Mouse (Mus musculus) megakaryocyte, adult 5-6 weeks (primary cell): ENCODE data around the gene Brox. TPM values are rescaled to one million over a fixed set of nuclear protein-coding genes. Genes with fewer than 3 reads are reported as not detected.
A peak's percentile ranks its signal among the peaks of the same experiment; 100 is the strongest.
"Not testable (repeated sequence)": the region's sequence is repeated elsewhere in the genome, so short reads cannot be mapped to it uniquely, and the experiment has no call there.

ENCODE experiments used
- ATAC-seq: 2 replicates; pipeline ENCODE4 v1.8.0; 2016; ENCODE audit warnings: mild to moderate bottlenecking, inconsistent platforms; ENCODE audit not compliant: poor library complexity, severe bottlenecking
- total RNA-seq, 2 experiments: library from RNA; stranded (forward) in 1 of 2; stranded (reverse) in 1 of 2; fragments of 153-499, 151-499 nt in 1 of 2; fragments of 221-1000, 200-1000 nt in 1 of 2; gene quantifications; 2 replicates each; pipeline versions ENCODE4 v1.2.3 to v1.2.4; 2015 to 2017

Brox gene
- total RNA-seq (2015): 35.1 and 44.4 TPM in 2 replicates
- 52.9 and 66.7 TPM in 2 replicates for total RNA-seq (2017)

DNA sequence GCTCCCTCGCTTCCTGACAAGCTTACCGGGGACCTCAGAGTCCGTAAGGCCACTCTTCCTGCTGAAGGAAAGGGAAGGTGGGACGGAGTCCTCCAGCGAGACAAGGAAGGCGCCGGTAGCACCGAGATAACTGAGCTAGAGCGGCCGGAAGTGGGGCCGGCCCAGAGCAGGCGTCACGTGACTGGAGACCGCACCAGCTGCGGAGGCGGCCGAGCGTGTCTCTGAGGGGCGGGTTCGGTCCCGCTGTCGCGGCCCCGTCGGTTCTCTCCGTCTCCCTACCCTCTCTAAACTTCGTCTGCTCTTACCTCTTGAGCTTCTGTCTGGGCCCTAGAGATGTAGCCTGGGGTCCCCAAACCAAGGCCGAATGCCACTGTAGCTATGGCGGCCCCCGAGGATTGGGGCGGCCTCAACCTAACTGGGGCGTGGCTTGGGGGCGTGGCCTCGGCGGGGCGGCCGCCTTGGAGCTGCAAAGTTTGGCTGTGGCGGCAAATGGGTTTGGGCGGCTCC is at the start of gene Brox:
Brox (minus strand) TSS at position 393 of the 507 bp plus-strand sequence.
- peak; percentile 72 for ATAC-seq

DNA sequence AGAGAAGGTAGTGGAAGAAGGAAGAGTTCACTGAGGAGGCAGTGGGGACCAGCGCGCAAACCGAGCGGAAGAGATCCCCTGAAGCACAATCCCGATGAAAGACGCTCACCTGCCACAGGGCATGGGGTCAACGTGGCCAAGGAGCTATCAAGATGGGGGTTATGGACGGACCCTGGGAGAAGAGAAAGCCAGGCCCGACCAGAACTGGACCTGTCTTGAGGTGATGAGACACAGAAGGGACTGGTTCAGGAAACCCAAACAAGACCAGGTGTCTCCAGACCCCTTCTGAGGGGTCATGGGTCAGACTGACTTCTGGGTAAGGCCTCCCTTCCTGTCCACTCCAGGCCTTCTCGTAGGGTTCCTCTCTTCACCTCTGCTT is 48.7 kb upstream of the Brox start:
- ATAC-seq: peak; percentile 1; the same call in 1 of the 2 replicates

DNA sequence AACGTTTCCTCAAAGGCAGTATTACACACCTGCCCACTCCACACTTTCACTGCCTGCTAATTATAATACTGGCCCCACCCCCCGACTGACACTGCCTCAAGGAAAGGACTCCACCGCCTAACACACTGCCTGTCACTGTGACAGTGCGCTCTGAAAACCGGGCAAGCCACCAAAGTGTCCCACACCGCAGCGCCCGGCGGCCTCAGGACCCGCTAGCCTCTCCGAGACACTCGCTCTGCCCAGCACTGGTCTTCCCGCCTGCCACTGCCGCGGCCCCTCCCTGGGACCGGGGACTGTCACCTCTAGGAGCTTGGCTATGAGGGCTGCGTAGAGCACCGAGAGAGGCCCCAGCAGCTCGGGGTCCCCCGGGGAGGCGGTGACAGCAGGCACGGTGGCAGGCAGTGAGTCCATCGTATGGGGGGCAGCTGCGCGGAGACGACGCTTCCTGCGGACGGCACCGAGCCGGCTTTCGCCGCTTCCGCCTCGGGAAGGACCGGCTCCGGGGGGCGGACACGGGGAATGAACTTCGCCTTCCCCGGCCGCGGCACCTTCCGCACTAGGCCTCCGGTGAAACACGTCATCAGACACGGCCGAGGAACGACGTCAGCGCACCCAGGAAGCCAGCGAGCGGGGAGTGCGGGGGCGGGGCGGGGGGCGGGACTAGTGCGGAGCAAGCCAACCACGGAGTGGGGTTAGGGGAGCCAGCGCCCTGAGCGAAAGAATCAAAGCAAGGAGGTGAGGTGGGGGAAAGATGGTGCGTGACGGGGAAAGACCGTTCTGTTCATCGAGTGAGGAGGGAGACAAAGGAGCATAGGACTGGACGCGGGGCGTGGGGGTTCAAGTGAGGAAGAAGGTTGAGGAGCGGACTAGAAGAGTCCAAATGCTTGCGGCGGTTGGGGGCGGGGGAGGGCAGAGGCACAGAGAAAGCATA is 48.1 kb upstream of the Brox start:
- ATAC-seq: peak; percentile 77

DNA sequence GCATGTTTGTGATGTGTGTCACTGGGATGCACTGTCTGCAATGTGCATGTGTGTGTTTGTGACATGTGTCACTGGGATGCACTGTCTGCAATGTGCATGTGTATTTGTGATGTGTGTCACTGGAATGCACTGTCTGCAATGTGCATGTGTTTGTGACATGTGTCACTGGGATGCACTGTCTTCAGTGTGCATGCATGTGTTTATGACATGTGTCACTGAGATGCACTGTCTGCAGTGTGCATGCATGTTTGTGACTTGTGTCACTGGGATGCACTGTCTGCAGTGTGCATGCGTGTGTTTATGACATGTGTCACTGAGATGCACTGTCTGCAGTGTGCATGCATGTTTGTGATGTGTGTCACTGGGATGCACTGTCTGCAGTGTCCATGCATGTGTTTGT is 45.8 kb upstream of the Brox start:
- ATAC-seq: not testable (repeated sequence)

DNA sequence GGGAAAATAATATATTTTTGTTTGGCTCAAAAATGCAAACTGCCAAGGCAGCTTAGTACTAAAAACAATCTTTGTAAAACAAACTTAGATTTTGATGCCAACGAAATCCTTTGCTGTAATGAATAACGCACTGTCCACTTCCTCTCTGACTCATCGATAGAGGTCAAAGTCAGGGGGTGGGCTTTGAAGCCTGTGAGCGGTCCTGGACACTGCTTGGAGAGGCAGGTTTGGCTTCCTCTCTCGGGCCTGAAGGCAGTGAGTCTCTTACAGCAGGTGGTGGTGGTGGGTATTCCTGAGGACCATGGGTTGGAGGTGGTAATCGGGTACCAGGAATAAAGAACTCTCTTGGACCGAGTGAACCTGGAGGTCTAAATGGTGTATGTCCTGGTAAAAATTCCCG is 30.1 kb upstream of the Brox start:
- ATAC-seq: no peak

DNA sequence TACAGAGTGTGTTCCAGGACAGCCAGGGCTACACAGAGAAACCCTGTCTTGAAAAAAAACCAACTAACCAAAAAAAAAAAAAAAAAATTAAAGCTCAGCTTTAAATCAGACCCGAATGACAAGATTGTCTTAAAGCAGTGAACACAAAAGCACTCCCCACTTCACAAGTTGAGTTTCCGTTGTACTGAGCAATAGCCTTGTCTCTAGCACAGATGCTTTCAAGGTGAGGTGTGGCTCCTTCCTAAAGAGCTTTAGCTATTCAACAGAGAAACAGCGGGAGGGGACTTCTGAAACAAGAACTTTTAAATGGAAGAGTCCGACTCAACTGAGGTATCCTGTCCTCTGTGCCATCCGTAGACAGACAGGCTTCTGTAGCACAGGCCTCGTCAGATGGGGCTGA is 27.4 kb upstream of the Brox start:
- ATAC-seq: no peak

DNA sequence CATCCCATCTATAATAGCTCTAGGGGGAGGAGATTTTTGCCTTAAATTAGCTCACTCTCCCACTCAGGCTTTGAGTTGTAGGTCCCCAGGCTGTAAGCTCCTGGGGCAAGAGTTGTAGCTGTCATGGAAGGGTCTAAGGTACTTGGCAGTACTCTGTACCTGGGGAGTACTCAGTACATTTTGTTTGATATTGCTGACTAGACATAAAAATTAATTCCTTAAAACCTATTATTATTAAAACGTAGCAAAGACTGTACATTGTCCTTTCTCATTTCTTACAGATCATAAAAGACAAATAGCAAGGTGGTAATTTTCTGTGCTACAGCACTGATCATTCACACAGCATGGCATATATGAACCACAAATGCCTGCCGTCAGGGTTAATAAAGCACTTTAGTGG is 26.9 kb upstream of the Brox start:
- no peak for ATAC-seq

DNA sequence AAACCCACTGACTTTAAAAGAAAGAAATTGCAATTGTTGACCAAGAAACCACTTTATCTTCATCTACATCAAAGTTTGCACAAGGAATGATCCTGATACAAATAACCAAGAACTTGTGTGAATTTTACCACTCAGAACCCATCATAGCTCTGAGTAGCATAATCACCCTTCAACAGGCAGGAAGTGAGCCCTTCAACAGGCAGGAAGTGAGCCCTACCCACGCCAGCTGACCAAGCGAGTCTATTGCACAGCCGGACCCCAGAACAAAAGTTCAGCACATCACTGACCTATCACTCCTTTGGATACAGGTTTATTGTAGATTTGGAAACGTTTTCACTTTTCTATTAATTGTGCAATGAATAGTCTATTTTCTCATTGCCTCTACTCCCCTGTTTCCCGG is 25.4 kb upstream of the Brox start:
- ATAC-seq: peak; percentile 60

DNA sequence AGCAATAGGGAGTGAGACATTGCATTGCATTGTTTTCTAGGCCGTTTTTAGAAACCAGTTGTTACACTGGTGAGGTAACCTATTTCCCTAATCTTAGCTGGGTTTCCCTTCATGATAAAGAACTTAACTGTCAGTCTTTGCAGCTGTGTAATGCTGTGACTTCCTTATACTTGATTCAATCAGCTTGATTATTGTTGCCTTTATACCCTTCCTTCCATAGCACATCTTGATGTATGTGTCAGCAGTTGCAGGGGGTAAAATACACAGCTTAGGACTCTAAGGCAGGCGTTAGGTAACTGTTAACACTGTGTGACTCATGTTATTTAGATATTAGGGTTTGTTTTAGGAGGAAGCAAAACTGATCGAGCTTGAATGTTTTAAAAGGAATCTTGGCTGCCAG is 23.6 kb upstream of the Brox start:
- ATAC-seq: peak; percentile 70

DNA sequence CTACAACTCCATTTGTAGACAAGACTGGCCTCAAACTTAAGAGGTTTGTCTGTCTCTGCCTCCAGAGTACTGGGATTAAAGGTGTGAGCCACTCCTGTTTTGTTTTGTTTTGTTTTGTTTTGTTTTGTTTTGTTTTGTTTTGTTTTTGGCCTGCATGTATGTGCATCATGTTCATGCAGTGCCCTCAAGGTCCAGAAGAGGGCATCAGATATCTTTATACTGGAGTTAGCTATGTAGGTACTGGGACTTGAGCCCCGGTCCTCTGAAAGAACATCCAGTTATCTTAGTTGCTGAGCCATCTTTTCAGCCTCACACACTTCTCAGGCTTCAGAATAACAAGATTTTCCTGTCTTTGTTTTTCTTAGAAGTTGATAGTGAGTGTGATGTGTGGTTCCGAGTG is 18.7 kb upstream of the Brox start:
- peak; percentile 58 for ATAC-seq

DNA sequence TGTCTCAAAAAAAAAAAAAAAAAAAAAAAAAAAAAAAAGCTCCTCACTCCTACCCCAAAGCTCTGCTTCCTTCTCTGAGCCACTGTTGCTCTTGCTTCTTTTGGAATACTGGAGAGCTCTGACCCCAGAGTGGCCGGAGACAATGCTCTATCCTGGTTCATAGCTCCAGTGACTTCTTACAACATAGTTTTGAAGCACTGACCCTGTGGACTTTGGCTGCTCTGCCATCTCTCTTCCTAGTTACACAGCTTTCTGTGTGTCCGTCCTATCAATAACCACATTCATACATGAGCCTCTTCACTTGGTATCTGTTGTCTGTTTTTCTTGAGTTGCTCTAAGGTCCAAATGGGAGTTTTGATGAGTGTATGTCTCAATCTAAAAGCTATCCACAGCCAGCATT is 15.0 kb upstream of the Brox start:
- ATAC-seq: no peak

DNA sequence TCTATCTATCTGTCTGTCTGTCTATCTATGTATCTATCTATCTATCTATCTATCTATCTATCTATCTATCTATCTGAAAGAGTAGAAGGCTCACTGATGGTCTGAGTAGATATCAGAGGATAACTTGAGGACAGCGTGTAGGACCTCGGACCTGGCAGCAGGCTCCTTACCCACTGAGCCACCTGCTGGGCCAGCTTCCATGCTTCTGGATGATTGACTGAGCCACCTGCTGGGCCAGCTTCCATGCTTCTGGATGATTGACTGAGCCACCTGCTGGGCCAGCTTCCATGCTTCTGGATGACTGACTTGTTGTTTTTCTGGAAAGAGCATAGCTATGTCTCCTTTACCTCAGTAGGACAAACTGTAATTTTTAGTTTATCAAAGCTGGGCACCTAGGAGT is 12.5 kb upstream of the Brox start:
- not testable (repeated sequence) for ATAC-seq

DNA sequence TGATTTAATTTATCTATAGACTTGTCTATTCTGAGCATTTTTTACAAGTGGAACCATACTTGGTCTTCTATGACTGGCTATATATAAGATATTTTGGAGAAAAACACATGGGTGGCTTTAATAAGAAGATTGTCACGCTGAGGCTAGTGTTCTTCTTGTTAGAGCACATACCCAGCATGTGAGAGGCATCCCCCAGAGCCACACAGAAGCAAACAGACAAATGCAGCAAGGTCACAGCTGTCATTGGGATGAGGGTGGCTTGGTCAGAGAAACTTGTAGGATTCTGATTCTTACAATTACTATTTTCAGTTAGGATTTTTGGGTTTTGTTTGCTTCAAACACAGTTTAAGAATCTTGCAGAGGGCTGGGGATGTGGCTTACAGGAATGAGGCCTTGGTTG is 11.4 kb upstream of the Brox start:
- no peak for ATAC-seq

DNA sequence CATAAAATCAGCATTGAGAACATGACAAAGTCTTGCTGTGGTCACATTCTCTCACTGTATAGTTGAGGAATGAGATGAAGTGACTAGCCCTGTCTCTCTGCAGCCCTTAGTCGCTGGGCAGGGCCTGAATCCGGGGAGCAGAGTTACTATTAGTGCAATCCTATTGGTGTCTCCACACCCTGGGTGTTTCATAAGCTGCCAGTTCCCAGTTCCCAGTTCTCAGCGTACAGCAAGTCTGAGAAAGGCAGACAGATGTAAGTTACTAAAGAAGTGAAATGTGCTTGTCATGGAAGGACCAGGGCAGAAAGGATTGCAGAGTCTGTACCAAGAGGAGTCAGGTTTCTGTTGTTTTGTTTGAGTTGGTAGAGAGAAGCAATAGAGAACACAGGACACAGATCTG is 10.5 kb upstream of the Brox start:
- peak; percentile 97 for ATAC-seq

DNA sequence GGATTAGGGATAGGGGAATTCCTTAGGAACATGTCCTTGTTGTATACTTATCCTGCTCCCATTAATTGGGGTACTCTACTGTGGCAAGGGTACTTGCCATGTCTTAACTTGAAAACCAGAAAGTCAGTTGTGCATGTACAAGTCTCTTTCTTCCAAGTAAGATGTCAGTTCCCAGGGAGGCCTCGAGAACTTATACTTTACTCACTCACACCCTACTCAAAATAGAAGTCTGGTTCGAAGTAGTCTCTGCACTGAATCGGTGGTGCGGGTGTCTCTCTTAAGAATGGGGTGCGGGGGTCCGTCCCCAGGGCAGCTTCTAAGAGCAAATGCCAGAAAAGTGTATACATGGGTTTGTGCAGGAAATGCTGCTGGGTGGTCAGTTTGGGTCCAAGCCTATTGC is 2.1 kb upstream of the Brox start:
- ATAC-seq: no peak

DNA sequence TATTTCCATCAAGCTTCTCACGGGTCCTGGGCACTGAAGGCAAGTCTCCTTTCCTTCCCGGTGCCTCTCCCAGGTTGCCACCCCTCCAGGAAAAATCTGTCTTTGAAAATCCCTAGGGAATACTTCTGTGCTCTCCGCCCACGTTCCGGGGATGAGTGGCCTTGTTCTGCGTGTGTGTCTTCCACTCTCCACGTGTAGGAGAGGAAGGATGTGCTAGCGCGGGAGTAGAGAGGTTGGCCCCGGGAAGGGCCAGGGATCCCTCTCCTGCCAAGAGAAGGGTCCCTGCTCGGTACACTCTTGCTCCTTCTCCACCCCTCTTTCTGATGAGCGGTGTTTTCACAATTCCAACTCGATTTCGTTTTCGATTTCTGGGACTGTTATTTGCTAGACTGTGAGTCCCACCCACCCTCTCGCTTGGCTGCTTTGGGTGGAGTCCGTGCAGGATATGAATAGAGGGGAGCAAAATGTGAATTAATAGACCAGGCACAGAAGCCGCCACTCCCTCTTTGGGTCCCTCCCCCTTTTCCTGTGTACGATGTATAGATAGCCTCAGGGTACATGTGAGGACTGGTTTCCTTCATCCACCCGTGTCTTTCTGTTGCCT is 919 bp upstream of the Brox start:
- ATAC-seq: peak; percentile 20

DNA sequence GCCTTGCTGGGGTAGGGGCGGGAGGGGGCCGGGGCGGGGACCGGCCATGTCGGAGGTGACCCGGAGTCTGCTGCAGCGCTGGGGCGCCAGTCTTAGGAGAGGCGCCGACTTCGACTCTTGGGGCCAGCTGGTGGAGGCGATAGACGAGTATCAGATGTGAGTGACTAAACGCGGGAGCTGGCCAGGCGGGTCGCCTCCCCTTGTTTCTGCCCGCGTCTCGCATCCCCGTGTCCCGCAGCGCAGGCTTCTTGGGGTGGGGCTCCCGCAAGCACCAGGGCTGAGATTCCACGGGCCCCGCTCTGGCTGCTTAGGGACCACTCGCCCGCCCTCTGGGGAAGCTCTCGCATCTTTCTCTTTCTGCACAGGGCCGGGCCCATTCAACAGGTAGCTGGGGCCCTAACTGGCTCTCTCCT is 410 bp upstream of the Brox start:
- ATAC-seq: no peak; the same call in 1 of the 2 replicates

DNA sequence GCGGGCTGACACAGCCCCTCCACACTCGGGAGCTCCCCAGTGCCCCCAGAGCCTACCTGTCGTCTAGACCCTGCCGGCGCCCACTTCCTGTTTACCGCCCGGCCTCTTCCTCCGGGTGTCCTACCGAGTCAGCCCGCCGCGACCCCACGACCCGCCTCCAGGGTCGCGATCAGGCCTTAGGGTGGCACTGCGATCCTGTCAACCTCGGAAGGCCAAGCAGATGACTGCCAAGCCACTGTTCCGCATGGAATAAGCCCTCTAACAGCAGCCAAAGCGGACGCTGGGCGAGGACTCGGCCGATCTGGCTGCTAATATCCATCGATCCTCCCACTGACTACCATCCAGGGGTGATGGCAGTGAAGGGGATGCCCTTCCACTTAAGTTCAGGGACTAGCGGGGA is 604 bp downstream of the Brox start, which contains the start of gene Aida:
Aida (plus strand) TSS at position 126 of the 400 bp plus-strand sequence.
- peak; percentile 38 for ATAC-seq

DNA sequence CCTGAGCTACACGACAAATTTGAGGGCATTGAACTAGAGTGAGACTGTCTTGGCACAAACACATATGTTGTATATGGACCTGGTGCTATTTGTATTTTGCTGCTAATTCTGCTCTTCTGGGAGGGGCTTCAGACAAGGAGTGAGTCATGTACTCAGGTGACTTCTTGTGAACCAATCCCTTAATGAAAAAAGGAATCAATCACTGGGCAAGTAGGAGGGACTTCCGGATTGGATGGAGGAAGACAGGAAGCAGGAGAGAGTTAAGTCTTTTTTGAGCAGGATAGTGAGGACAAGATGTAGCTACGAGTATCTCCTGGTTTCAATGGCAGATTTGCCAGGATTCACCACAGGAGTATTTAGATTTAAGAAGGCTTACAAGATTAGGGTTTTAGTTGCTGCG is 7.5 kb downstream of the Brox start:
- ATAC-seq: no peak

DNA sequence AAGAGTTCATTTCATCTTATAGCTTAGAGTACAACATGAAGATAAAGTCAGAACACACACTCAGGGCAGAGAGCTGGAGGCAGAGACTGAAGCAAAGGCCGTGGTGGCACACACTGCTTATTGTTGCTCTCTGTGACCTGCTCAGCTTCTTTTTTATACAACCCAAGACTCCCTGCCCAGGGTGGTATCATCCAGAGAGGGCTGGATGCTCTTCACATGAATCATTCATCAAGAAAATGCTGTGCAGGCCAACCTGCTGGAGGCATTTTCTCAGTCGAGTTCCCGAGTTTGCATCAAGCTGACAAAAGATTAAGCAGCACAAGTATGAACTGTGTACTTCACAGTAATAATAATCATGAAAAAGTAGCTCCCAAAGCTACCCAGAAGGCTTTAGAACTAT is 8.7 kb downstream of the Brox start:
- ATAC-seq: no peak

DNA sequence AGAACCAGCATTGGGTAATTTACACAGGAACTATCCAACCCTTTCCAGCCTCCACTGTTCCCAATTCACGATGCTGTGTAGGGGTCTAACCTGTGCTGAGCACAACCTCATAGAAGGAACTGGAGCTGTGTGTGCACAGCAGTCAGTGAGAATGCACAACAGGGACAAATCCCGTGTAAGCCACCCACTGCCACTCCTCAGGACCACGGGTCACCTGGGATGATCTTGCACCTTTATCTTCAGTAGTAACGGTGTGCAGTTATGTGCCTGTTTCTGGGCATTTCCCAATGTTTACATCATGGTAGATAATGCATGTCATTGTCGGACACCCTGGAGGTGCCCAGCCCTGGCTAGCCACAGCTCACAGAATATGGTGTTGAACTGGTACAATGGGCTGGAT is 21.3 kb downstream of the Brox start:
- no peak for ATAC-seq

DNA sequence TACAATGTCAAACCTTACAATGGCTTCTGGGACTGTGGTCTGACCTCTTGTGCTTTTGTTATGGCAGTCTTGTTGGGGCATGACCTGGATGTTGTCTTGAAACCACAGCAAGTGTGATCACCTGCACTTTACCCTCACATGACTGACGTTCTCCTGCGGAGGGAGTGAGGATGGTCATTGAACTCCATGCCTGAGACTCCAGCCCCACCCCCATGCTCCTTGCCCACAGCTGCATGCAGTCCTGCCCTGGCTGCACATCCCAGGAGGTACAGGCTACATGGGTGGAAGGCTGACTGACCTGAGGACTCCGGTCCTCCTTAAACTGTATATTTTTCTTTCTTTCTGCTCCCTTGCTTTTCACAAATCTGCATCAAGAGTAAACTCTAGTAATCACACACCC is 22.7 kb downstream of the Brox start:
- no peak for ATAC-seq
